Mouse (Mus musculus): ENCODE measurements at regions not wholly inside any gene's neighbourhood (a gene's known extent, or its start where the extent isn't known, plus 50 kb on each side); places are given as distances from the start of the nearest gene placed in this dataset.

DNA sequence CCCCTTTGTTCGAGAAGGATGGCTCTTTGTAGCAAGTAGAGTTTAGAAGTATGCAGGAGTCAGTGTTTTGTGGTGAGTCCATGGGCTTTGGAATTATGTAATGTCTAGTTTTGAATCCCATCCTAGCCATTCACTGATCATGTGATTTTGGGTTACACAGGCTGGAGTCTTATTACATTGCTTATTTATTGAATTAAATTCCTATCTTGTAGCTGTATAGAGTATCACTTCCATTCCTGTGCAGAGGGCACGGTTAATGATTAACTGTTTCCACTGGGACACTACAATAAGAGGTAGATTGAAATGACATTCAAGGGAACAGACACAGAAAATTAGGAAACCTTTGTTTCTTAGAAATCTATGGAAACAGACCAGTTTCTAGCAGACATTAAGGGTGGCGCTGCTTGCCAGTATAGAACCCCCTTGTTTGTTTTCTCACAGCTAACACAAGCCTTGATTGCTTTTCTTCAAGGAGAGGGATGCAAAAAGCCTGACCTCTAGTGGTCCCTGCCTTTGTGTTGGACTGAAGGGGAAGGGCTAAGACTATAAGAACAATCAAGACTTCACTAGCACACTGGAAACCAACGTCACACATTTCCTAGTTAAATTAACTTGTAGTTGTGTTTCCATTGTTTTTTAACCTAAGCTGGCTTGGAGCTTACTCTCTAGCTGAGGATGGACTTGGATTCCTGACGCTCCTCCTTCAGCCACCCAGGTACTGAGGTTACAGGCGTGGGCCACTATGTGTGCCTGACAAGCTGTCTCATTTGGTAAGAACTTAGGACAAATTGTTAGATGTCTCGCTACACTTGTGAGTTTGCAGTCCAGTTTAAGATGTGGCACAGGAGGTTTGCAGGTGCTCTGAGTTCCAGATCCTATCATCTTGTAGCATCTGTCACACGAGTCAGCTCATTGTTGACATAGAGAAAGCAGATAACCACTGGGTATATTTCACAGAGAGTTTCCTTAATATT is 219.1 kb upstream of the Tprg start:
- H3K27me3 ChIP-seq (replicated peaks; ENCODE audit: control insufficient read depth, insufficient read depth, low read length): no peaks in the 10 kb centered on the region

GRCm38 (mm10) chr16:25080811-25081210 is 205.8 kb upstream of the Tprg start:
- Histone ChIP-seq H3K4me3 (ENCODE audit: low read depth, low read length) (no peak overlapping the region), H3K36me3 (ENCODE audit: control insufficient read depth, insufficient read depth, low read length) (no peaks in the 10 kb centered on the region), H3K4me2 (ENCODE audit: low read length) (no peak overlapping the region), H3K27ac (ENCODE audit: low read depth, low read length) (no peak overlapping the region), H3K9ac (ENCODE audit: low read length) (no peak overlapping the region), H3K27me3 (replicated peaks; ENCODE audit: control insufficient read depth, insufficient read depth, low read length) (no peaks in the 10 kb centered on the region), H3K9me3 (replicated peaks; ENCODE audit: control insufficient read depth, low read length) (no peaks in the 10 kb centered on the region), H3K4me1 (ENCODE audit: control insufficient read depth, insufficient read depth, low read length) (no peaks in the 10 kb centered on the region)
- 92% methylated on average over 6 of the region's 6 CpGs for WGBS
- ATAC-seq (no peak), DNase-seq (ENCODE audit: low spot score) (no peak)

More for the DNA sequence above, 219.1 kb upstream of the Tprg start:
- H3K4me3 ChIP-seq (ENCODE audit: low read depth, low read length): no peak overlapping the region
- peak; percentile 51 for DNase-seq (ENCODE audit: low spot score)
- H3K9me3 ChIP-seq (replicated peaks; ENCODE audit: control insufficient read depth, low read length): no peaks in the 10 kb centered on the region
- H3K4me1 ChIP-seq (ENCODE audit: control insufficient read depth, insufficient read depth, low read length): no peaks in the 10 kb centered on the region
- no peak overlapping the region for H3K27ac ChIP-seq (ENCODE audit: low read depth, low read length)
- 49% methylated on average over 8 of the region's 8 CpGs for WGBS
- no peak for ATAC-seq
- no peaks in the 10 kb centered on the region for H3K36me3 ChIP-seq (ENCODE audit: control insufficient read depth, insufficient read depth, low read length)
- no peak overlapping the region for H3K4me2 ChIP-seq (ENCODE audit: low read length)
- H3K9ac ChIP-seq (ENCODE audit: low read length): no peak overlapping the region

GRCm38 (mm10) chr16:25083729-25084128 is 202.9 kb upstream of the Tprg start:
- Histone ChIP-seq H3K36me3 (ENCODE audit: control insufficient read depth, insufficient read depth, low read length) (no peaks in the 10 kb centered on the region), H3K9me3 (replicated peaks; ENCODE audit: control insufficient read depth, low read length) (no peaks in the 10 kb centered on the region), H3K9ac (ENCODE audit: low read length) (no peak overlapping the region), H3K27ac (ENCODE audit: low read depth, low read length) (no peak overlapping the region), H3K4me1 (ENCODE audit: control insufficient read depth, insufficient read depth, low read length) (peaks cover 2% of the 10 kb centered on the region; the same call in 1 of the 2 replicates), H3K27me3 (replicated peaks; ENCODE audit: control insufficient read depth, insufficient read depth, low read length) (no peaks in the 10 kb centered on the region), H3K4me2 (ENCODE audit: low read length) (no peak overlapping the region), H3K4me3 (ENCODE audit: low read depth, low read length) (no peak overlapping the region)
- no peak for ATAC-seq
- 83% methylated on average over 1 of the region's 1 CpGs for WGBS
- DNase-seq (ENCODE audit: low spot score): no peak

- WGBS: 65% methylated on average over 10 of the region's 10 CpGs
- H3K4me3 ChIP-seq (ENCODE audit: low read depth, low read length): no peak overlapping the region
- no peak overlapping the region for H3K4me2 ChIP-seq (ENCODE audit: low read length)
- DNase-seq (ENCODE audit: low spot score) (peak; percentile 63), ATAC-seq (peak; percentile 69; the same call in 1 of the 2 replicates)
- no peaks in the 10 kb centered on the region for H3K27me3 ChIP-seq (replicated peaks; ENCODE audit: control insufficient read depth, insufficient read depth, low read length)
- peak overlapping the region; percentile 10; the same call in 1 of the 2 replicates for H3K27ac ChIP-seq (ENCODE audit: low read depth, low read length)
- no peaks in the 10 kb centered on the region for H3K36me3 ChIP-seq (ENCODE audit: control insufficient read depth, insufficient read depth, low read length)
- no peaks in the 10 kb centered on the region for H3K9me3 ChIP-seq (replicated peaks; ENCODE audit: control insufficient read depth, low read length)
- no peak overlapping the region for H3K9ac ChIP-seq (ENCODE audit: low read length)
- peaks cover 2% of the 10 kb centered on the region; the same call in 1 of the 2 replicates for H3K4me1 ChIP-seq (ENCODE audit: control insufficient read depth, insufficient read depth, low read length)
Observed at GRCm38 (mm10) chr16:25087741-25088648, 198.6 kb upstream of the Tprg start.

DNA sequence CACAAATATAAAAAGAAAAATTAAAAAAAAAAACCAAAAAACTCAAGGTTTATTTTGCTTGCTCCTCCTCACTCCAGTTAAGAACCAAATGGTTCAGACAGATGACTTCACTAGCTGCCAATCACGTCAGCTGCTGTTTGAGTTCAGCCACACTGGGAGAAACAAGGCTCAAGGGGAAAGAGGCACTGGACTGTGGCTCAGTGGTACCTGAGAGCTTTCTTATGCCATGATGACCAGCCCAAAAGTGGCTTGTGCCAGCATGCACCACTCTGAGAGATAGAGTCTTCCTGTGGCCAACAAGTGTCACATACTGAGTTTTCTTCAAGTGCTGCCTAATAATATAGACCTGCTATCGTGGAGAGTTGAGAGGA is 198.0 kb upstream of the Tprg start:
- H3K9me3 ChIP-seq (replicated peaks; ENCODE audit: control insufficient read depth, low read length): no peaks in the 10 kb centered on the region
- ATAC-seq: no peak
- H3K9ac ChIP-seq (ENCODE audit: low read length): no peak overlapping the region
- no peak overlapping the region for H3K4me3 ChIP-seq (ENCODE audit: low read depth, low read length)
- 79% methylated on average over 2 of the region's 2 CpGs for WGBS
- DNase-seq (ENCODE audit: low spot score): no peak
- no peaks in the 10 kb centered on the region for H3K27me3 ChIP-seq (replicated peaks; ENCODE audit: control insufficient read depth, insufficient read depth, low read length)
- no peaks in the 10 kb centered on the region for H3K36me3 ChIP-seq (ENCODE audit: control insufficient read depth, insufficient read depth, low read length)
- H3K27ac ChIP-seq (ENCODE audit: low read depth, low read length): no peak overlapping the region
- no peak overlapping the region for H3K4me2 ChIP-seq (ENCODE audit: low read length)
- H3K4me1 ChIP-seq (ENCODE audit: control insufficient read depth, insufficient read depth, low read length): peaks cover 2% of the 10 kb centered on the region; the same call in 1 of the 2 replicates

- ATAC-seq (no peak), DNase-seq (ENCODE audit: low spot score) (no peak)
- Histone ChIP-seq H3K36me3 (ENCODE audit: control insufficient read depth, insufficient read depth, low read length) (no peaks in the 10 kb centered on the region), H3K9ac (ENCODE audit: low read length) (no peak overlapping the region), H3K27me3 (replicated peaks; ENCODE audit: control insufficient read depth, insufficient read depth, low read length) (no peaks in the 10 kb centered on the region), H3K4me3 (ENCODE audit: low read depth, low read length) (no peak overlapping the region), H3K4me1 (ENCODE audit: control insufficient read depth, insufficient read depth, low read length) (peaks cover 4% of the 10 kb centered on the region; the same call in 1 of the 2 replicates), H3K4me2 (ENCODE audit: low read length) (no peak overlapping the region), H3K9me3 (replicated peaks; ENCODE audit: control insufficient read depth, low read length) (no peaks in the 10 kb centered on the region), H3K27ac (ENCODE audit: low read depth, low read length) (peak overlapping the region; percentile 1; the same call in 1 of the 2 replicates)
- 66% methylated on average over 2 of the region's 2 CpGs for WGBS
Observed at GRCm38 (mm10) chr16:25104165-25104564, 182.5 kb upstream of the Tprg start.

DNA sequence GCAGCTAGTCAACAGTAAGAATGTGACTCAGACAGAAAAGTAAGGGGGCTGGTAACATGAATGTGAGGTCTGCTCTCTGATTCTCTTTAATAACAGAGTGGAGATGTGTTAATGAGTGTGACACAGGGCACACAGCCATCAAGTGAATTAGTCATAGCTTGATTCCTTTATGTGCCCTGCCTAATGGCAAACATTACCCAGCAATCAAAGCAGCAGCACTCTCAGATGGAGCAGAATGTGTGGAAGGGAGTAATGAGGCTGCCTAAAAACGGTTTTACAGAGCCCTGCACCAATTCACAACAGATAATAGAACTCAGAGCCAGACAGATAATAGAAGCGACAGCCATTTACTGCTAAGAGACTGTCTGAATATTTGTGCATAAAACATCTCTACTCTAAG is 182.0 kb upstream of the Tprg start:
- H3K9ac ChIP-seq (ENCODE audit: low read length): no peak overlapping the region
- no peaks in the 10 kb centered on the region for H3K27me3 ChIP-seq (replicated peaks; ENCODE audit: control insufficient read depth, insufficient read depth, low read length)
- H3K4me1 ChIP-seq (ENCODE audit: control insufficient read depth, insufficient read depth, low read length): peaks cover 4% of the 10 kb centered on the region; the same call in 1 of the 2 replicates
- no peak overlapping the region for H3K4me3 ChIP-seq (ENCODE audit: low read depth, low read length)
- H3K27ac ChIP-seq (ENCODE audit: low read depth, low read length): peak overlapping the region; percentile 1; the same call in 1 of the 2 replicates
- ATAC-seq (peak; percentile 96), DNase-seq (ENCODE audit: low spot score) (peak; percentile 91)
- no peaks in the 10 kb centered on the region for H3K36me3 ChIP-seq (ENCODE audit: control insufficient read depth, insufficient read depth, low read length)
- no peaks in the 10 kb centered on the region for H3K9me3 ChIP-seq (replicated peaks; ENCODE audit: control insufficient read depth, low read length)
- 2% methylated on average over 2 of the region's 2 CpGs for WGBS
- no peak overlapping the region for H3K4me2 ChIP-seq (ENCODE audit: low read length)

DNA sequence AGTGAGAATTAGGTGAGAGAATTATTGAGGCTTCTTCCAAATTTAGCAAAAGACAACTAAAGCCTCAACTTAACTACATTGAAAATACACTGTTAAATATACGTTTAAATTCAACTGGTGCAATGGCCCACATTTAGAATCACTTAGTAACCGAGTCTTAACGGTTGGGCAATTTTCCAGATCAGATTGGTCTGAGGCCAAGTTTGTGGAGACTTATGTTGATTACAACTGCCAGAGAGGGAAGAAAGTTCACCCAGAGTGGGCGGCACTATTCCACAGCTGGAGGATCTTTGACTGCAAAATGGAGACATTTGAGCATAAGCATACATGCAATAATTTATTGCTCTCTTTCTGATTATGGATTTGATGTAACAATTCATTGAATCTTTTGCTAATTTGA is 146.5 kb upstream of the Tprg start:
- DNase-seq (ENCODE audit: low spot score): peak; percentile 71
- Histone ChIP-seq H3K4me2 (ENCODE audit: low read length) (no peak overlapping the region), H3K27me3 (replicated peaks; ENCODE audit: control insufficient read depth, insufficient read depth, low read length) (no peaks in the 10 kb centered on the region), H3K4me3 (ENCODE audit: low read depth, low read length) (no peak overlapping the region), H3K4me1 (ENCODE audit: control insufficient read depth, insufficient read depth, low read length) (no peaks in the 10 kb centered on the region), H3K36me3 (ENCODE audit: control insufficient read depth, insufficient read depth, low read length) (no peaks in the 10 kb centered on the region), H3K27ac (ENCODE audit: low read depth, low read length) (no peak overlapping the region), H3K9ac (ENCODE audit: low read length) (no peak overlapping the region), H3K9me3 (replicated peaks; ENCODE audit: control insufficient read depth, low read length) (no peaks in the 10 kb centered on the region; the same call in 1 of the 2 replicates)
- 45% methylated on average over 4 of the region's 4 CpGs for WGBS
- ATAC-seq: no peak

Data from forebrain, embryonic 14.5 days (tissue).